Mouse (Mus musculus) heart, embryonic 16.5 days (tissue): ENCODE measurements around the gene Ccnl1. TPM values are rescaled to one million over a fixed set of nuclear protein-coding genes. Genes with fewer than 3 reads are reported as not detected.

ENCODE experiments used
- ATAC-seq: fragments of 200-750 bp; cut with Nextera tagmentation; replicated peaks from 2 replicates; pipeline ENCODE4 v1.8.0; 2017; ENCODE audit warnings: moderate number of reproducible peaks; ENCODE audit not compliant: insufficient read depth, low FRiP score; ENCODE audit errors: extremely low read depth
- H3K27ac ChIP-seq: fragments of 300-500 bp; sonication (generic); 2 replicates; pipeline ENCODE4 v1.5.1; 2014; ENCODE audit warnings: mild to moderate bottlenecking, low read length, control low read depth, moderate library complexity
- H3K27me3 ChIP-seq: fragments of 300-500 bp; sonication (generic); 2 replicates; pipeline ENCODE4 v1.6.1; 2014; ENCODE audit warnings: low read length, mixed read lengths; ENCODE audit not compliant: control insufficient read depth, insufficient read depth
- H3K36me3 ChIP-seq: fragments of 300-500 bp; sonication (generic); 2 replicates; pipeline ENCODE4 v1.6.1; 2014; ENCODE audit not compliant: control insufficient read depth, insufficient read depth
- H3K4me1 ChIP-seq: fragments of 300-500 bp; sonication (generic); 2 replicates; pipeline ENCODE4 v1.6.1; 2014; ENCODE audit warnings: low read length, mixed read lengths; ENCODE audit not compliant: control insufficient read depth, insufficient read depth
- H3K4me2 ChIP-seq: fragments of 300-500 bp; sonication (generic); 2 replicates; pipeline ENCODE4 v1.6.1; 2014; ENCODE audit warnings: low read depth, mild to moderate bottlenecking, control low read depth, low read length
- H3K4me3 ChIP-seq: fragments of 300-500 bp; sonication (generic); 2 replicates; pipeline ENCODE4 v1.5.1; 2014; ENCODE audit warnings: mild to moderate bottlenecking, control low read depth, low read length
- H3K9ac ChIP-seq: fragments of 300-500 bp; sonication (generic); 2 replicates; pipeline ENCODE4 v1.6.1; 2014; ENCODE audit warnings: low read length, control low read depth
- H3K9me3 ChIP-seq: fragments of 300-500 bp; sonication (generic); replicated peaks from 2 replicates; pipeline ENCODE4 v1.6.1; 2016; ENCODE audit warnings: low read length; ENCODE audit not compliant: control insufficient read depth
- WGBS: fragments of 180-500 bp; shearing (Covaris S2); extraction: QIAGEN DNeasy Blood & Tissue Kit; methylation state at CpG from one replicate; pipeline ENCODE4 v1.1.7; 2014; 5-methylcytosine and 5-hydroxymethylcytosine counted together
- polyA plus RNA-seq: library from polyadenylated mRNA; unstranded; fragments of >200 nt; fragmentation: Nextera tagmentation; extraction: Ambion mirVana; gene quantifications from 2 replicates; pipeline ENCODE4 v1.2.1, GENCODE M21; 2015

Ccnl1 gene
- polyA plus RNA-seq, 1 experiment from 2014 or later, result 68.2 TPM

DNA sequence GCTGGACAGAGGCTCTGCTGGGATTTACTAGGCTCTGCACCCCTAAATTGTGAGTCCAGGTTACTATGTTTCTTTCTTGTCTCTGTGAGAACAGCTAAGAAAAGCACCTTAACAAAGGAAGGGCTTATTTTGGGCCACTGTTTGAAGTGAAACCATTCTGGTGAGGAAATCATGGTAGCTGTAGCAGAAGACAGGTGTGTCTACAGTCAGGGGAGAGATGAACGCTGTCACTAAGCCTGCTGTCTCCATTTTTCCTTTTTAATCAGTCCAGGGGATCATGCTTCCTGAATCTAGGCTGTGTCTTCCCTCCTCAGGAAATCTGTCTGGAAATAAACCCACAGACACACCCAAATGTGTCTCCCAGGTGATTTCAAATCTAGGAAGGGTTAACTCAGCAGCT, 36.4 kb downstream of the Ccnl1 start:
- H3K4me1 ChIP-seq, result no peaks in the 10 kb centered on the region
- H3K9me3 ChIP-seq, result no peaks in the 10 kb centered on the region
- H3K4me3 ChIP-seq, result no peak overlapping the region
- no peak for ATAC-seq
- no peaks in the 10 kb centered on the region for H3K27me3 ChIP-seq
- H3K36me3 ChIP-seq, result no peaks in the 10 kb centered on the region
- WGBS, result 88% methylated on average over 1 of the region's 1 CpGs
- no peak overlapping the region for H3K9ac ChIP-seq
- no peak overlapping the region for H3K27ac ChIP-seq
- no peak overlapping the region for H3K4me2 ChIP-seq

DNA sequence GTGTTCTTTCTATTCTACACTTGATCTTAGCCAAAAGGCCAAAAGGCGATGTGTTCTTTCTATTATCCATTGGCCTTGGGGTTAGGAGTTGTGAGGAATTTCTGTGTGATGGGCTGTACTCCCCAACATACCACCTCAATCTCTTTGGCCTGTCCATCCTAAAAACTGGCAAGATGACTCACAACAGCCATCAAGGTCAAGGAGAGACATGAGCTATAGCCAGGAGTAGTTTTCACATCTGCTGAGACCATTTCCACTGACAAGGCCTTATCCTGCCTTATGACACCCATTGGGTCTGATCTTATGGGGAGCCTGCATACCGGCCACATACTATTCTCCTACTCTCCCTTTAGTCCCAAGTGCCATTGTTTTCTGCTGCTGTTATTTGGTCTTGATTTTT, 39.0 kb downstream of the Ccnl1 start:
- Histone ChIP-seq H3K36me3 (no peaks in the 10 kb centered on the region), H3K27me3 (no peaks in the 10 kb centered on the region), H3K4me3 (no peak overlapping the region), H3K9ac (no peak overlapping the region), H3K27ac (no peak overlapping the region), H3K4me1 (no peaks in the 10 kb centered on the region), H3K4me2 (no peak overlapping the region), H3K9me3 (no peaks in the 10 kb centered on the region)
- WGBS, result 97% methylated on average over 2 of the region's 2 CpGs
- ATAC-seq, result no peak

DNA sequence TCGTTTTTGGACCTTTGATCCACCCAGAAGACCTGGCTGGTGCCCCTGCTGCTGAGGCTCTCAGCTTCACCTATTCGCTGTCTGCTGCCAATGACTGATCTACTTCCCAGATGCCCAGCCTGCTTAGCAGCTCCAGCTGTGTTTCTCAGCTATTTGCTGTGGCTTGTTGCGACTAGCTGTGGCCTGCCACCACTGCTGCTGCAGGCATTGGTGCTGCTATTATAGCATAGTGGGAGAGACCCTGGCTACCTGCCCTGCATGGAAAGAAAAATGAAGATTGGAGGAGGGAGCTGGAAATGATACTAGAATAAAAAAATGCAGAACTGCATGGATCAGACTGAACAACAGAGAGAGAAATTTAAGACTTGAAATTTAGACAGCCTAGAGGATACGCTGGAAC, 45.1 kb downstream of the Ccnl1 start:
- no peaks in the 10 kb centered on the region for H3K27me3 ChIP-seq
- no peaks in the 10 kb centered on the region for H3K36me3 ChIP-seq
- no peaks in the 10 kb centered on the region for H3K4me1 ChIP-seq
- no peak overlapping the region for H3K27ac ChIP-seq
- 59% methylated on average over 4 of the region's 4 CpGs for WGBS
- no peak overlapping the region for H3K4me2 ChIP-seq
- no peak overlapping the region for H3K9ac ChIP-seq
- H3K9me3 ChIP-seq, result no peaks in the 10 kb centered on the region
- ATAC-seq, result no peak
- no peak overlapping the region for H3K4me3 ChIP-seq

DNA sequence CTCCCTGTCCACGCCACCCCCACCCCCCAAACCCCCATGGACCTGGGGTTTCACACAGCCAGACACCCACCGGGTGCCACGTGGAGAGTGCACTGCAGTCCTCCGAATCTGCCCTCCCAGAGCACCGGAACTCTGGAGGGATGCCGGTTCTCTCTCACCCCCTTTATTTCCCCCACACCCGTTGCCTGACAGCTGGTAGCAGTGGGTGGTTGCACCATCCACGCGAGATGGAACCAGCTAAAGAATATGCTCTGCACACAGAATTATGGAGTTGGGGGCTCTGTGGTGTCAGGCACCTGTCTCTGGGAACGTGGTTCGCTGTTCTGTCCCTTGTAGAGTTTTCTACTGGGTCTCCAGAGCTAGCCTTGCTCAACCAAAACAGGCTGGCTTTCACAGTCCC, 45.8 kb downstream of the Ccnl1 start:
- H3K9ac ChIP-seq, result no peak overlapping the region
- ATAC-seq, result no peak
- no peak overlapping the region for H3K4me3 ChIP-seq
- no peaks in the 10 kb centered on the region for H3K4me1 ChIP-seq
- WGBS, result 71% methylated on average over 11 of the region's 11 CpGs
- H3K4me2 ChIP-seq, result no peak overlapping the region
- H3K36me3 ChIP-seq, result no peaks in the 10 kb centered on the region
- H3K9me3 ChIP-seq, result no peaks in the 10 kb centered on the region
- H3K27ac ChIP-seq, result no peak overlapping the region
- no peaks in the 10 kb centered on the region for H3K27me3 ChIP-seq

DNA sequence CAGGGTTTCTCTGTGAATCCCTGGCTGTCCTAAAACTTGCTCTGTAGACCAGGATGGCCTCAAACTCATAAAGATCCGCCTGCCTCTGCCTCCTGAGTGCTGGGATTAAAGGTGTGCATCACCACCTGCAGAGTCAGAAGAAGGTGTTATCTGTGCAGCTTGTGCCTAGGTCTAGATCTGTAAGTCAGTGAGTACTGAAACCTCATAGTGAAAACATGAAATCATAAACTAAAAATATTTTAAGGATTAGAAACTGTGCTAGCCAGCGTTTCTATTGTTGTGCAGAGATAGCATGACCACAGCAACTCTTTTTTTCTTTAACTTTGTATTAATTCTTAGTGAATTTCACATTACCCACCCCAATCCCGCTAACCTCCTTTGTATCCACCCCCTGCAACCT, 46.8 kb downstream of the Ccnl1 start:
- no peak for ATAC-seq
- Histone ChIP-seq H3K36me3 (no peaks in the 10 kb centered on the region), H3K4me2 (no peak overlapping the region), H3K9ac (no peak overlapping the region), H3K4me1 (no peaks in the 10 kb centered on the region), H3K27me3 (no peaks in the 10 kb centered on the region), H3K27ac (no peak overlapping the region), H3K4me3 (no peak overlapping the region), H3K9me3 (no peaks in the 10 kb centered on the region)
- 72% methylated on average over 3 of the region's 3 CpGs for WGBS

DNA sequence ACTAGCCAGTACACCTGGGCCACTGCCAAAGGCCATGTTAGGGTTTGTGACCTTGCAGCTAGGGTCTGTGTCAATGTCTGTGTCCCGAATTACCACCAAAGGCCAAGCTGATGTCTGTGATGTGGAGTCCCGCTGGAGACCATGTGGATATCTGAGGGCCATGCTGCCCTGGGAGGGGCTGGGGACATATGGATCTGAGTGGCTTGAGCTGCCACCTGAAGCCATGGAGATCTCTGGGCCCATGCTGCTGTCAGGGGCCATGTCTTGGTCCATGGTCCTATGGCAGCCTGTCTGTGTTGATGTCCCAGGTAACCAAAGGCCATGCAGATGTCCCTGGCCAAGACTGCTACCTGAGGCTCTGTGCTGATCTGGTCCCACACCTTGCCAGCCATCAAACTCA, 48.6 kb downstream of the Ccnl1 start:
- peaks cover 15% of the 10 kb centered on the region for H3K4me1 ChIP-seq
- H3K9me3 ChIP-seq, result no peaks in the 10 kb centered on the region
- no peaks in the 10 kb centered on the region for H3K27me3 ChIP-seq
- H3K4me2 ChIP-seq, result no peak overlapping the region
- WGBS, result 85% methylated on average over 2 of the region's 2 CpGs
- H3K4me3 ChIP-seq, result no peak overlapping the region
- ATAC-seq, result no peak
- H3K27ac ChIP-seq, result no peak overlapping the region
- no peaks in the 10 kb centered on the region for H3K36me3 ChIP-seq
- H3K9ac ChIP-seq, result no peak overlapping the region

DNA sequence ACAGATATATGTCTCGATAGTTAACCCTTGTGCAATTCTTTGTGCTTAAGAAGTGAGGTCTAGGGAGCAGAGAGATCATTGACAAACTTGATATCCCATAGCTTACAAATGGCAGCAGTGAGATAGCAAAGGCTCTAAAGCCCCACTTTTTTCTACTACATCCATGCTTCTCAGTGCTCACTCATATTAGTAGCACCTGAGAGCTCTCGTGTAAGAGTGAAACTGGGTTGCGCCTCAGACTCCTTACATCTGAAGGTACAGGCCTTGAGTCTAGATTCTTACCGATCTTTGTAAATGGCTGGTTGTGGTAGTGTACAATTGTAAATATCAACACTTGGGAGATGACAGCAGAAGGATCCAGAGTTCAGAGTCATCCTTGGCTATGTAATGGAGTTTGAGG, 50.5 kb downstream of the Ccnl1 start:
- peaks cover 20% of the 10 kb centered on the region for H3K4me1 ChIP-seq
- H3K9ac ChIP-seq, result no peak overlapping the region
- H3K9me3 ChIP-seq, result no peaks in the 10 kb centered on the region
- no peak for ATAC-seq
- no peak overlapping the region for H3K4me2 ChIP-seq
- no peak overlapping the region for H3K27ac ChIP-seq
- WGBS, result 93% methylated on average over 4 of the region's 4 CpGs
- H3K4me3 ChIP-seq, result no peak overlapping the region
- no peaks in the 10 kb centered on the region for H3K36me3 ChIP-seq
- no peaks in the 10 kb centered on the region for H3K27me3 ChIP-seq

DNA sequence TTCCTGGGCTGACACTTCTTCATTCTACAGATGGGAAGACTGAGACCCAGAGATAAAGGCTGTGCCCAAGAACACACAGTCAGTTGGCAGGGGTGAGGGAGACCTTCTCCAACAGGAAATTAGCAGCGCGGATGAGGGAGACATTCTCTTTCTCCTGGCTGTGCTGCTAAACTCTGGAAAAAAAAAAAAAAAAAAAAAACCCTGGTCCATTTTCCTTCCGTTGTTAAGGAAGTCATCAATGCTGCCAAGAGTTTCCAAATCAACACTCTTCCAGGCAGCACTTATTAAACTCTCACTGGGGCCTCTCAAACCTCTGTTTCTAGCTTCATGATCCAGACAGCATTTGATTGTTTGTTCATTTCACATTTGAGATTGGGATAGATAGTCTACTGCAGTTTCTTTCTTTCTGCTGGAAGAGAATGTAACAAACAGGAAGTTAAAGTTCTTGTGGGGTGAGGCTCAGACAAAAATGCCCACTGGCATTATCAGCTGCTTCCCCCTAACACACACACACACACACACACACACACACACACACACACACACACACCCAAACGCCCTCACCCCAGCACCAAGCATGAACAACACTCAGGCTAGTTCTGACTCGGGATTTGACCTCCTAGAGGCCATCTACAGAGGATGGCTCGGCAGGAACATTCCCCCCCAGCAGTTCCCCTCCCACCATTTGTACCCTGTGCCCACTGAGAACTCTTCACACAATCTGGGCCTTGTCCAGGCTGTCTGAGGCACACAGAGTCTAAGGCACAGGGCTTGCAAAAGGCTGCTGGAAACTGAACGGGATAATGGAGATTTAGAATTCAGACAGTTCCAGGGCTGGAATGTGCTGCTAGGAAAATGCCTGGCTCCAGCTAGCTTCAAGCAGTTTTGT, 52.5 kb downstream of the Ccnl1 start:
- ATAC-seq, result peak; percentile 33; the same call in 1 of the 2 replicates
- Histone ChIP-seq H3K27ac (peak overlapping the region; percentile 88), H3K4me1 (peaks cover 20% of the 10 kb centered on the region), H3K9ac (peak overlapping the region; percentile 40), H3K9me3 (no peaks in the 10 kb centered on the region), H3K4me3 (no peak overlapping the region), H3K4me2 (no peak overlapping the region; the same call in 1 of the 2 replicates), H3K36me3 (no peaks in the 10 kb centered on the region), H3K27me3 (no peaks in the 10 kb centered on the region)
- 17% methylated on average over 7 of the region's 7 CpGs for WGBS

DNA sequence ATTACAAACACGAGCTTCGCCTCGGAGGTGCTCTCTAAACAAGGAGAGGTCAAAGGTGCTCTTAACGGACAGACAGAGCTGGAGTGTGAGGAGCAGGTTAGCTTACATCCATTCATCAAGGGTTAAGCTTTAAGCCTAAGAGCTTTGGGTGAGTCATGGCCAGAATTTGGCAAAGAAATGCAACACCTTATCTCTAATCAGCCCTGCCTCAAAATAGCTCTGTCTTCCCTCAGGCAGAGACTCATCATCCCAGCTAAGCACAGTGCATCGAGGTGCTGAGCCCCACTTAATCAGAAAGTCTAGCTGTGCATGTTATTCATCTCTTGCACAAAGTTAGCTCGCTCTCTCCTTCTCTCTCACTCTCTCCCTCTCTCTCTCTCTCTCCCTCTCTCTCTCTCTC, 53.3 kb downstream of the Ccnl1 start:
- H3K4me3 ChIP-seq, result no peak overlapping the region
- peak overlapping the region; percentile 0; the same call in 1 of the 2 replicates for H3K4me2 ChIP-seq
- no peaks in the 10 kb centered on the region for H3K36me3 ChIP-seq
- peaks cover 20% of the 10 kb centered on the region for H3K4me1 ChIP-seq
- H3K9me3 ChIP-seq, result no peaks in the 10 kb centered on the region
- peak overlapping the region; percentile 52 for H3K27ac ChIP-seq
- 10% methylated on average over 6 of the region's 6 CpGs for WGBS
- H3K27me3 ChIP-seq, result no peaks in the 10 kb centered on the region
- ATAC-seq, result peak; percentile 84
- no peak overlapping the region for H3K9ac ChIP-seq
